Mouse (Mus musculus) neural tube, embryonic 12.5 days (tissue): ENCODE measurements at regions not wholly inside any gene's neighbourhood (a gene's known extent, or its start where the extent isn't known, plus 50 kb on each side); places are given as distances from the start of the nearest gene placed in this dataset.

Source experiments
- ATAC-seq: fragments of 200-750 bp; cut with Nextera tagmentation; 2 replicates; pipeline ENCODE4 v1.8.0; 2017; ENCODE audit warnings: low read depth, mild to moderate bottlenecking, moderate TSS enrichment, moderate library complexity; ENCODE audit not compliant: low FRiP score
- H3K27ac ChIP-seq: fragments of 300-500 bp; sonication (generic); 2 replicates; pipeline ENCODE4 v1.5.1; 2016
- H3K27me3 ChIP-seq: fragments of 300-500 bp; sonication (generic); replicated peaks from 2 replicates; pipeline ENCODE4 v1.6.1; 2016; ENCODE audit warnings: mild to moderate bottlenecking
- H3K36me3 ChIP-seq: fragments of 300-500 bp; sonication (generic); 2 replicates; pipeline ENCODE4 v1.6.1; 2016; ENCODE audit warnings: mild to moderate bottlenecking
- H3K4me1 ChIP-seq: fragments of 300-500 bp; sonication (generic); 2 replicates; pipeline ENCODE4 v1.6.1; 2016
- H3K4me2 ChIP-seq: fragments of 300-500 bp; sonication (generic); replicated peaks from 2 replicates; pipeline ENCODE4 v1.6.1; 2016; ENCODE audit warnings: mild to moderate bottlenecking
- H3K4me3 ChIP-seq: fragments of 300-500 bp; sonication (generic); 2 replicates; pipeline ENCODE4 v1.5.1; 2016
- H3K9ac ChIP-seq: fragments of 300-500 bp; sonication (generic); 2 replicates; pipeline ENCODE4 v1.6.1; 2016; ENCODE audit warnings: mild to moderate bottlenecking
- H3K9me3 ChIP-seq: fragments of 300-500 bp; sonication (generic); 2 replicates; pipeline ENCODE4 v1.6.1; 2016; ENCODE audit warnings: mild to moderate bottlenecking
- WGBS: fragments of 180-500 bp; shearing (Covaris S2); methylation state at CpG from one replicate; pipeline ENCODE4 v1.1.7; 2016; 5-methylcytosine and 5-hydroxymethylcytosine counted together

DNA sequence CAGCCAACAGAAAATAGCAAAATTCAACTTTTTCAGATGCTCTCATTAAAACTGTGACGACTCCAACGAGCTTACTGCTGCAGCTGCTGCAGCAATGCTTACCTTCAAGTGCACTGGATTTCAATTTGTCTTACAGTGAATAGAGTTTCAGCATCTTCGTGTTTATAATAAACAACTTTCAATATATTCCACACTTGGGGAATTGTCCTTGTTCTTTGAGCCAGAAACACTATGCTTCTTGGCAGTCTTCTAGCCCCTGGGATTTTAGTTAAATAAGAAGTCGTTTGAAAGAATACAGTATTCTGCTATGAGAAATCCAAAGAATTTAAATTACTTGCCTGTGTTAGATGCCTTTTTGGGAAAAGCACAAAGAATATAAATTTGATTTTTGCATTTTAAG is 381.9 kb upstream of the Kcnd2 start:
- Histone ChIP-seq H3K4me1 (no peaks in the 10 kb centered on the region), H3K9me3 (no peaks in the 10 kb centered on the region), H3K27ac (no peak overlapping the region), H3K4me3 (no peak overlapping the region), H3K4me2 (no peak overlapping the region), H3K27me3 (no peaks in the 10 kb centered on the region), H3K9ac (no peak overlapping the region), H3K36me3 (no peaks in the 10 kb centered on the region)
- WGBS: 77% methylated on average over 4 of the region's 4 CpGs
- ATAC-seq: no peak

- H3K27ac ChIP-seq: no peak overlapping the region
- no peaks in the 10 kb centered on the region for H3K27me3 ChIP-seq
- H3K4me2 ChIP-seq: no peak overlapping the region
- no peak overlapping the region for H3K4me3 ChIP-seq
- H3K4me1 ChIP-seq: no peaks in the 10 kb centered on the region
- ATAC-seq: peak; percentile 21; the same call in 1 of the 2 replicates
- WGBS: 48% methylated on average over 3 of the region's 3 CpGs
- H3K9me3 ChIP-seq: no peaks in the 10 kb centered on the region
- no peaks in the 10 kb centered on the region for H3K36me3 ChIP-seq
- H3K9ac ChIP-seq: no peak overlapping the region
Observed at GRCm38 (mm10) chr6:20840149-20840548, 375.2 kb upstream of the Kcnd2 start.
